Mouse (Mus musculus): ENCODE measurements around the gene B3gnt9. TPM values are rescaled to one million over a fixed set of nuclear protein-coding genes. Genes with fewer than 3 reads are reported as not detected.
"Not testable (repeated sequence)": the region's sequence is repeated elsewhere in the genome, so short reads cannot be mapped to it uniquely, and the experiment has no call there.

Gene B3gnt9
- polyA plus RNA-seq, 1 experiment = 7.6 TPM

DNA sequence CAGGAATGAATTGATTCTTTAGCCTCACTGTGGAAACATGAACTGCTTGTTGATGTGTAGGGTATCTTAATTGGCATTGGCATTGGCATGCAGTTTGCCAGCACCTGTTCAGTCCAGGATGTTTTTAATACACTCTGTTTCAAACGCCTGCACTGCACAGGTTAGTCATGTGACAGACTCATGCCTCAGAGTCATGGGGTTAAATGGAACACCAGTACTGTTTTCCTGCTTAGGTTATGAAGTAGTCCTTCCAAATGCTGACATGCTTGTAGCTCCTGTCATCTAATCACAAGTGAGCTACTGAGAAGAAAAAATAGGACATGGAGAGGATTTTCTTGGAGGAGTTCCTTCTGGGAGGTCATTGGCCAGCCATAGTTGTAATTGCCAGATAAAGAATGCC is 19.7 kb downstream of the B3gnt9 start:
- TF ChIP-seq MAX (IDR thresholded peaks at IDR 0.05) = no peak
- TF ChIP-seq FOSL1 (IDR thresholded peaks at IDR 0.05; ENCODE audit: insufficient read depth, low read length, poor library complexity, severe bottlenecking) = no peak
- TF ChIP-seq CEBPB (IDR thresholded peaks at IDR 0.05; ENCODE audit: low read depth) = no peak
- TF ChIP-seq MYOD1 (IDR thresholded peaks at IDR 0.05; ENCODE audit: control insufficient read depth, insufficient read length, low read depth) = no peak
- TF ChIP-seq USF1 (IDR thresholded peaks at IDR 0.05; ENCODE audit: low read depth) = no peak
- TF ChIP-seq MYOG (IDR thresholded peaks at IDR 0.05; ENCODE audit: control insufficient read depth, extremely low read depth, insufficient read length) = no peak
- no peak for TF ChIP-seq CTCF (IDR thresholded peaks at IDR 0.05; ENCODE audit: control insufficient read depth, insufficient read depth, insufficient read length)
- H3K4me3 ChIP-seq (ENCODE audit: insufficient read depth, poor library complexity, severe bottlenecking) = no peak overlapping the region
- H3K36me3 ChIP-seq (ENCODE audit: control insufficient read depth, insufficient read depth) = peaks cover 38% of the 10 kb centered on the region
- peaks cover 9% of the 10 kb centered on the region for H3K79me2 ChIP-seq (ENCODE audit: control insufficient read depth, insufficient read depth)
- peaks cover 3% of the 10 kb centered on the region for H3K79me3 ChIP-seq (ENCODE audit: low read depth)
- no peaks in the 10 kb centered on the region for H3K27me3 ChIP-seq (ENCODE audit: control insufficient read depth, insufficient read depth, insufficient read length)
- no peak overlapping the region for H3ac ChIP-seq (ENCODE audit: control insufficient read depth, insufficient read length, low read depth)

DNA sequence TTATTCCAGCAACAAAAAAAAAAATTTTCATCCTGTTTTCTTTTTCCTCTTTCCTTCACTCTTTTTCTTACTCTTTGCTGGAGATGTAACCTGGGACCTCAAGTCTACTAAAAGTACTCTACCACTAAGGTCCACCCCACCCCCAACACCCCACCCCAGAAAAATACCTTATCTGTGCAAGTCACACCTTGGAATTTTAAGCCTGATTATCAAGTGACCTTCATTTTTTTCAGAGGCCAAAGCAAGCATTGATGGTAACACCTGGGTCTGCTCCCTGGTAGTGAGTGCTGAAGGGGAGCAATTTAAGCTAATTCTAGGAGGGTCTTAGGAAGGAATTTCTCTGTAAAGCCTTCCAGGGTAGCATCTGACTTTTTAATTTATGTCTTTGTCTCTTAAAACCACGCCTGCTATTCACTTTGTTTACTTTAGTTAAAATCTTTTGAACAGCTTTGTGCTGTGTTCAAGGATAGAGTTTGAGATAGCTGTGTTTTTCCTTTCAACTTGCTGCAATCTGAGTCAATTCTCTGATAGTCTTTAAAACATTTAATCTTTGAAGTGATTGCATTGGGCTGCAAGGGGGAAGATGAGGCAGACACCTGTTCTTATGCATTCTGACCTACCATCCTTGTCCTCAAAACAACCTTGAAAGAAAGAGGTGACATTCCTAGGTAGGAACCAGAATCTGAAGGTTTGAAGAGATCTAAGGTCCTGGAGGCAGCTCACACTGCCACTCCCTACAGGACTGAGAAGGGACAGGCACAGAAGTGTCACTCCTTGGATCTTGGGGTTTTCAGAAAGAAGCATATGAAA is 21.6 kb downstream of the B3gnt9 start:
- Histone ChIP-seq H3K79me3 (ENCODE audit: low read depth) (peaks cover 12% of the 10 kb centered on the region), H3K4me3 (ENCODE audit: insufficient read depth, poor library complexity, severe bottlenecking) (no peak overlapping the region), H3K36me3 (ENCODE audit: control insufficient read depth, insufficient read depth) (peaks cover 28% of the 10 kb centered on the region), H3K79me2 (ENCODE audit: control insufficient read depth, insufficient read depth) (peaks cover 27% of the 10 kb centered on the region), H3K27me3 (ENCODE audit: control insufficient read depth, insufficient read depth, insufficient read length) (no peaks in the 10 kb centered on the region), H3ac (ENCODE audit: control insufficient read depth, insufficient read length, low read depth) (no peak overlapping the region)
- TF ChIP-seq CEBPB (IDR thresholded peaks at IDR 0.05; ENCODE audit: low read depth) (no peak), MYOG (IDR thresholded peaks at IDR 0.05; ENCODE audit: control insufficient read depth, extremely low read depth, insufficient read length) (no peak), MAX (IDR thresholded peaks at IDR 0.05) (no peak), MYOD1 (IDR thresholded peaks at IDR 0.05; ENCODE audit: control insufficient read depth, insufficient read length, low read depth) (no peak), USF1 (IDR thresholded peaks at IDR 0.05; ENCODE audit: low read depth) (no peak), FOSL1 (IDR thresholded peaks at IDR 0.05; ENCODE audit: insufficient read depth, low read length, poor library complexity, severe bottlenecking) (no peak), CTCF (IDR thresholded peaks at IDR 0.05; ENCODE audit: control insufficient read depth, insufficient read depth, insufficient read length) (no peak)

DNA sequence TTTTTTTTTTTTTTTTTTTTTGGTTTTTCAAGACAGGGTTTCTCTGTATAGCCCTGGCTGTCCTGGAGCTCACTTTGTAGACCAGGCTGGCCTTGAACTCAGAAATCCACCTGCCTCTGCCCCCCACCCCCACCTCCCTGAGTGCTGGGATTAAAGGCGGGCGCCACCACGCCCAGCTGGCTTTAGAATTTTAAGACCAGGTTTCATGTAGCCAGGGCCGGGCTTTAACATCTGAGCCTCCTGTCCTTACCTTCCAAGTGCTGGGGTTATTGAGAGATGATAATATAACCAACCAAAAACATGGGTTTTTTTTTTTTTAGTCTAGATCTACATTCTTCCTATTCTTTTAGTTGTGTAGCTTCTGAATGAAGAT is 22.6 kb downstream of the B3gnt9 start:
- H3K4me3 ChIP-seq (ENCODE audit: insufficient read depth, poor library complexity, severe bottlenecking); H3ac ChIP-seq (ENCODE audit: control insufficient read depth, insufficient read length, low read depth); H3K27me3 ChIP-seq (ENCODE audit: control insufficient read depth, insufficient read depth, insufficient read length): not testable (repeated sequence)
- peaks cover 27% of the 10 kb centered on the region for H3K36me3 ChIP-seq (ENCODE audit: control insufficient read depth, insufficient read depth)
- peaks cover 38% of the 10 kb centered on the region for H3K79me2 ChIP-seq (ENCODE audit: control insufficient read depth, insufficient read depth)
- peaks cover 19% of the 10 kb centered on the region for H3K79me3 ChIP-seq (ENCODE audit: low read depth)

DNA sequence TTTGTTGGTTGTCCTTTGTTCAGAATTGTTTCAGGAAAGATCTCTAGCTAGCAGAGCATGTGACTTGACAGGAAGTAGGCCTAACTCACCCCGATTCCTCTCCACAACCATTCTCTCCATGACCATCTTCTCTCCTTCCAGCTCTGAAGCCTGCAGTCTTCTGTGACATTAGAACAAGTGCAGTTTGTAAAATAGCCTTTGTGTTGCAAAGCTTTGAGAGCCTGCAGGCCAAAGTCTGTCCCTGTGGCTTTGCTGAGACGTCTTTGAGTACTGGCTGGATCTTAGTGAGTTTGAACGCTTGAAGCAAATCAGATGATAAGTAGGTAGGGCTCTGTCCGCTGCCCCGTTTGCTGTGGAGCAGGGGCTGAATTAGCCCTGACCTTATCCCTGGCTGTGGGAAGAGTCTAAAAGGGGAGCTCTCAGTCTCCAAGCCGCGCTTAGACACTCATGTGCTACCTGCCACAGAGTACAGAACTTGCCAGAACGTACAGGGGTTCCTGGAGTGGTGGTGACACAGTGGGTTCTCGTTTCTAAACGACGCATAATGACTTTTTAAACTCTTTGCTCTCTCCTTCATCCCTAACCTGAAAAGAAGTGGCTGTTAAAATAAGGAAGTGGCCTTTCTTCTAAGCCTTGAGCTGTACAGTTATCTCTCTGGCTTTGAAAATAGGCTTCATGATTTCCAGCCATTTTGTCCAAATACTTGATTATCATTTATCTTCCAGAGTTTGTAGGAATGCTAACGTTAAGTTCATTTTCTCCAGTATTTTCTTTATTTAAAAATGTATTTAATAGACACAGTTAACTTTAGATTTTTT is 23.2 kb downstream of the B3gnt9 start:
- Histone ChIP-seq H3K27me3 (ENCODE audit: control insufficient read depth, insufficient read depth, insufficient read length) (no peaks in the 10 kb centered on the region), H3K36me3 (ENCODE audit: control insufficient read depth, insufficient read depth) (peaks cover 27% of the 10 kb centered on the region), H3ac (ENCODE audit: control insufficient read depth, insufficient read length, low read depth) (no peak overlapping the region), H3K79me3 (ENCODE audit: low read depth) (peaks cover 25% of the 10 kb centered on the region), H3K4me3 (ENCODE audit: insufficient read depth, poor library complexity, severe bottlenecking) (no peak overlapping the region), H3K79me2 (ENCODE audit: control insufficient read depth, insufficient read depth) (peaks cover 44% of the 10 kb centered on the region)
- TF ChIP-seq CTCF (IDR thresholded peaks at IDR 0.05; ENCODE audit: control insufficient read depth, insufficient read depth, insufficient read length) (no peak), CEBPB (IDR thresholded peaks at IDR 0.05; ENCODE audit: low read depth) (no peak), FOSL1 (IDR thresholded peaks at IDR 0.05; ENCODE audit: insufficient read depth, low read length, poor library complexity, severe bottlenecking) (no peak), USF1 (IDR thresholded peaks at IDR 0.05; ENCODE audit: low read depth) (no peak), MAX (IDR thresholded peaks at IDR 0.05) (no peak), MYOG (IDR thresholded peaks at IDR 0.05; ENCODE audit: control insufficient read depth, extremely low read depth, insufficient read length) (no peak), MYOD1 (IDR thresholded peaks at IDR 0.05; ENCODE audit: control insufficient read depth, insufficient read length, low read depth) (no peak)

DNA sequence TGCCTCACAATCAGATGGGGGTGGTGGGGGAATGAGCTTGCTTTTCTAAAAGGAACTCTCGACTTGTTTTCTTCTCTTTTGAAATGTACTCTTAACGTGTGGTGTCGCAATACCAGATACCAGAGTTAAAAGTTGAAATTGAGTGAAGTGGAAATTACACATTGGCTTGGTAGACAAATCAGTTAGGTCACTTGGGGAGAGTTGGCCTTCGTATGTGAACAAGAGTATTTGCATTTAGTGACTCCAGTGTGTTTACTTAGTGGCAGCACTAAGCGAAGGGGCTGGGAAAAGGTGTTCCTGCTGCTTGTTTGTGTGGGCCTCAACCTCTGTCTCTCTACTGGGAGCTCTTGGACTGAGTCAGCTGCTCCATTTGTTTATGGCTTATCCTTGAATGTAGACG is 29.0 kb downstream of the B3gnt9 start:
- Histone ChIP-seq H3K36me3 (ENCODE audit: control insufficient read depth, insufficient read depth) (no peaks in the 10 kb centered on the region), H3K79me2 (ENCODE audit: control insufficient read depth, insufficient read depth) (peaks cover 60% of the 10 kb centered on the region), H3K27me3 (ENCODE audit: control insufficient read depth, insufficient read depth, insufficient read length) (no peaks in the 10 kb centered on the region), H3ac (ENCODE audit: control insufficient read depth, insufficient read length, low read depth) (peak overlapping the region; percentile 92), H3K4me3 (ENCODE audit: insufficient read depth, poor library complexity, severe bottlenecking) (peak overlapping the region; percentile 89), H3K79me3 (ENCODE audit: low read depth) (peaks cover 39% of the 10 kb centered on the region)
- no peak for TF ChIP-seq CTCF (IDR thresholded peaks at IDR 0.05; ENCODE audit: control insufficient read depth, insufficient read depth, insufficient read length)
- TF ChIP-seq CEBPB (IDR thresholded peaks at IDR 0.05; ENCODE audit: low read depth) = peak; percentile 64

DNA sequence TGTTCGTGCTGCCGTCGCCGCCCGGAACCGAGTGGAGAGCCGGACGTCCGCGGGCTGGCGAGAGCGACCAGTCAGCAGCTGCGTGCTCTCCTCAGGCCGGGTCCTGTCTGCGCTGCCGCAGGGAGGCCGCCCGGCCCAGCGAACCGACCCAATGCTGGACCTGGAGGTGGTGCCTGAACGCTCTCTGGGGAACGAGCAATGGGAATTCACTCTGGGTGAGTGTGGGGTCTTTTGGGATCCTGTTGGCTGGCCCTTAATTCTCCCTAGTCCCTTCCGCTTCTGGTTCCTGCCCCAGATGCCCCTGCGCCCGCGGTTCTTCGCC is 29.7 kb downstream of the B3gnt9 start:
- Histone ChIP-seq H3K36me3 (ENCODE audit: control insufficient read depth, insufficient read depth) (no peaks in the 10 kb centered on the region), H3K79me2 (ENCODE audit: control insufficient read depth, insufficient read depth) (peaks cover 53% of the 10 kb centered on the region), H3K4me3 (ENCODE audit: insufficient read depth, poor library complexity, severe bottlenecking) (peak overlapping the region; percentile 89), H3K27me3 (ENCODE audit: control insufficient read depth, insufficient read depth, insufficient read length) (no peaks in the 10 kb centered on the region), H3K79me3 (ENCODE audit: low read depth) (peaks cover 36% of the 10 kb centered on the region), H3ac (ENCODE audit: control insufficient read depth, insufficient read length, low read depth) (peak overlapping the region; percentile 92)
- no peak for TF ChIP-seq MAX (IDR thresholded peaks at IDR 0.05)
- no peak for TF ChIP-seq CTCF (IDR thresholded peaks at IDR 0.05; ENCODE audit: control insufficient read depth, insufficient read depth, insufficient read length)
- no peak for TF ChIP-seq MYOG (IDR thresholded peaks at IDR 0.05; ENCODE audit: control insufficient read depth, extremely low read depth, insufficient read length)
- TF ChIP-seq CEBPB (IDR thresholded peaks at IDR 0.05; ENCODE audit: low read depth) = no peak
- TF ChIP-seq USF1 (IDR thresholded peaks at IDR 0.05; ENCODE audit: low read depth) = no peak
- TF ChIP-seq MYOD1 (IDR thresholded peaks at IDR 0.05; ENCODE audit: control insufficient read depth, insufficient read length, low read depth) = no peak
- TF ChIP-seq FOSL1 (IDR thresholded peaks at IDR 0.05; ENCODE audit: insufficient read depth, low read length, poor library complexity, severe bottlenecking) = no peak
